Mouse (Mus musculus) CH12.LX (cell line): ENCODE measurements around the gene Nde1.

ENCODE experiments used
- MYC ChIP-seq: IDR thresholded peaks from 2 replicates; pipeline ENCODE4 v1.6.1; 2011; ENCODE audit warnings: low read depth, mild to moderate bottlenecking, improper control_type of control experiment, low read length
- RAD21 ChIP-seq: IDR thresholded peaks from 2 replicates; pipeline ENCODE4 v1.6.1; 2011; ENCODE audit warnings: low read depth, mild to moderate bottlenecking, low read length, improper control_type of control experiment, moderate library complexity

DNA sequence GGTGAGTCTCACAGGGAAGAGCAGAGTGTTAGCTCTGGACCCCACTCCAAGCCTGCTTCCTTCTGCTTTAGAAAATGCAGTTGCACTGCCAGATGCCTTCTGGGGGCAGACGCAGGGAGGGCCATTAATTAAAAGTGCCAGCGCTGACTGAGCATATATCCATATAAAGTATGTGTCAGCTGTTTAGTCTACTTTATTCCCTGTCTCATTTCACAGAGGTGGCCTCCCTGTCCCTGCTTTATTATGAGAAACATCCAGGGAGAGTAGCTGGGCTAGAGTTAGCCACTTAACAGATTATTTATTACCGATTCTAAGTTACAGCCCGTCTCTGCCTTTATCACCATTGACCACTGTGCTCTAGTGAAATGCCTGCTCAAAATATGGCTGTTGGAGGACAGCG, 19.3 kb downstream of the Nde1 start:
- TF ChIP-seq RAD21 (no peak), MYC (no peak)
